Mouse (Mus musculus) WW6 (cell line): ENCODE results near the gene Ccdc73.
"Not testable (repeated sequence)": the region's sequence is repeated elsewhere in the genome, so short reads cannot be mapped to it uniquely, and the experiment has no call there.

ENCODE experiments used
- DNase-seq: peaks from one replicate; pipeline ENCODE4 v3.0.0-alpha.2; 2013; ENCODE audit warnings: low read depth, low spot score

Gene Ccdc73

DNA sequence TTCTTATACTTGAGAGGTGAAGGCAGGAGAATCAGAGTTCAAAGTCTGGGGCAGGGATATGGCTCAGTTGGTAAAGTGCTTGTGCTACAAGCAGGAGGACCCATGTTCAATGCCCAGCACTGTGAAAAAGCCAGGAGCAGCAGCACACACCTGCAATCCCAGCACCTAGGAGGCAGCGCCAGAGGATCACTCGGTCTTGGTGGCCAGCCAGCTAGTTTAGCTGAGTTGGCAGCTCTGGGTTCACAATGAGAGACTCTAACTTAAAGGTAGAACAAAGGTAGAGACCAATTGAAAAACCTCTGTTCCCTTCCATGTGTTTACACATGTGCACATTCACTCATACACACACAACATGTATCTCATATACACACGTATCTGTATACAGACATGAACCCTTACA is 1.5 kb downstream of the Ccdc73 start:
- DNase-seq: no peak

DNA sequence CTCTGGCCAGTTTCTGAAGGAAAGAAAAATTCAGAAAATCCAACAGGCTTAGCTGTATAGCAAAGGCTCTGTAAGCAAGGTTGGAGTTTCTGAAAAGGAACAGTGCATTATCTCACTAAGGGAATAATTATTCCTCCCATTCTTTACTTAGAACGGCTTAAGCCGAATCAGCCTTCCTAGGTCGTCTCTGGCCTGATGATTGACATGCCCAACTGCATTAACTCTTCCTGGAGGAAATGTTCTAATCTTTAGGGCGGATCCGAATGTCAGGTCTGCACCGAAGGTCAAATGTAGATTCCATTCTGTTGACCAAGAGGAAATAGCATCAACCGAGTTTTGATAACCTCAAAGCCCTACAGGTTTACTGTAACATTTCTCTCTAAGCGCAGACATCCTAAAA is 11.2 kb downstream of the Ccdc73 start:
- DNase-seq: no peak

DNA sequence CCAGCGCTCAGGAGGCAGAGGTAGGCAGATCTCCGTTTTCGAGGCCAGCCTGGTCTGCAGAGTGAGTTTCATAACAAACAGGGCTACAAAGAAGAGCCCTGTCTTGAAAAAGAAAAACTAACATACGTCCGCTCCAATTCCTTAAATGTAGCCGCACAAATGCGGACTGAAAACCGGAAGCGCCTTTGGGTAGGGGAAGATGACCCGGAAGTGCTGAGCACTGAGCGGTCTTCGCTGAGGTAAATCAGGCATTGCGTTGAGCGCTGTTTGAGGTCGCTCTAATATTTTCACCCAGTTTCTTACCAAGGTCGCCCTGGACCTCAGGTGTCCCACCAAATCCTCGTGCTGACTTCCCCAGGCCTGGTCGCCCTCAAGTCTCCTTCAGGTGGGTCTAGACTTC is 18.5 kb downstream of the Ccdc73 start:
- no peak for DNase-seq

DNA sequence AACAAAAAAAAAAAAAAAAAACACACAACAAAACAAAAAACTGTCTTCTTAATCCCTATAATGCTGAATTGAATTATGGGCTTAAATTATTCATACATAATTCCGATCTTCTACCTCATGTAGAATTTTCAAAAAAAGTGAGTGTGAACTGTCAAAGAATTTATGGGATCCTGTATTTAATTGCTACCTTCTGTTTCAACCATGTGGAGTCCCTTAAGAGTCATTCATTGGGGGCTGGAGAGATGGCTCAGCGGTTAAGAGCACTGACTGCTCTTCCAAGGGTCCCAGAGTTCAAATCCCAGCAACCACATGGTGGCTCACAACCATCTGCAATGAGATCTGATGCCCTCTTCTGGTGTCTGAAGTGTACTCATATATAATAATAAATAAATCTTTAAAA is 19.7 kb downstream of the Ccdc73 start:
- not testable (repeated sequence) for DNase-seq

DNA sequence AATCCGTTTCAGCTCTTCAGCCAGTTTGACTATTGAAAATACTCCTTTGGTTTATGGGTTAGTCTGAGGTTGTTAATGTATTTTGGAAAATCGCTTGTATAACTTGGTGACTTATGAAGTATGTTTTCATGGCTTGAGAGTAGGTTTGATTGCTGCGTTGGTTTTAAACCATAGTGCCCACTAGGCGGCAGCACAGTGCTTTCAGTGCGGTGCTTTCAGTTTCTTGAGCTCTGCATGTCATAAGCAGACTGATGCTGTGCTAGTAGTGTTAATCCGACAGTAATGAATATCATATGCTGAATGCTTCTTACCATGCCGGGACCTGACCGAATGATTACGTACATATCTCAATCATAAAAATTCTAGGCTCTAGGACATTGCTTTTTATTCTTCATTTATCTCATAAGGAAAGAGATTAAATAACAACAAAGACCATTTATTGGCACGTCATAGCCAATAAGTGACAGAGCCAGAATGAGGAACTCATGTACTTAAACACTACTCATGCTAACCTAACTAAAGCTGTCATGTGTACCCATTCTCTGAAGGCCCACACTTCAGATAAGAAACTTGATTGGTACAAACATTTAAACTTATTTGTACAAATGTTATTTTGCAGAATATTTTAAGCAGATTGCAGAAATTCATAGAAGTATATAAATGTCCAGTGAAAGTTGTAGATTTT is 20.4 kb downstream of the Ccdc73 start:
- no peak for DNase-seq

DNA sequence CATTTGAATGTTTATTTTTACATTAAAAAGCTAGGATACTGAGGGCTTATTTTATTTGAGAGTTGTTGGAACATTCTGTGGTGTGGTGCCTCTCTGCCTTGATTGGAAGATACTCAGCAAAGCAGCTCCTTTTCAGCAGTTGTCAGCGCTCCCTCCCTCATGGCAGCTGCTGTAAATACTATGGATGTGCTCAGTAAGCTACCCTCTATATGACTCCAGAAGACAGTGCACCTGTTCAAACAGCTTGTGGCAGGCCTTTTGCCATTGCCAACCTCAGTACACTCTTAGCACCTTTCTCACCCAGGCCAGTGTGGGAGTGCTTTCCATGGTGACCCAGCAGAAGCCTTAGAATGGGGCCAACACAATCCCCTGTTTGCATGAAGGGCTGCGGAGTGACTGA is 32.4 kb downstream of the Ccdc73 start:
- DNase-seq: no peak

DNA sequence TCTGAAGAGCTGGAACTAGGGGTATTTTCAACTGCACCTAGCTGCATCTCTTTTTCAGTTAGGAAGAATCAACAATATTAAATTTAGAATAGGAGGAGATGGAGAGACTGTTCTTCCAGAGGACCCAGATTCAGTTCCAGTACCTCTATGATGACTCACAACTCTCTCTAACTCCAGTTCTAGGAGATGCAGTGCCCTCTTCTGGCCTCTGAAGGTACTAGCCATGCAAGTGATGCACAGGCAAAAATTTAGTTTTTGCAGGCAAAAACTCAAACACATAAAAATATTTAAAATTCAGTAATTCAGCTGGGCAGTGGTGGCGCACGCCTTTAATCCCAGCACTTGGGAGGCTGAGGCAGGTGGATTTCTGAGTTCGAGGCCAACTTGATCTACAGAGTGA is 48.1 kb downstream of the Ccdc73 start:
- DNase-seq: peak; percentile 7

DNA sequence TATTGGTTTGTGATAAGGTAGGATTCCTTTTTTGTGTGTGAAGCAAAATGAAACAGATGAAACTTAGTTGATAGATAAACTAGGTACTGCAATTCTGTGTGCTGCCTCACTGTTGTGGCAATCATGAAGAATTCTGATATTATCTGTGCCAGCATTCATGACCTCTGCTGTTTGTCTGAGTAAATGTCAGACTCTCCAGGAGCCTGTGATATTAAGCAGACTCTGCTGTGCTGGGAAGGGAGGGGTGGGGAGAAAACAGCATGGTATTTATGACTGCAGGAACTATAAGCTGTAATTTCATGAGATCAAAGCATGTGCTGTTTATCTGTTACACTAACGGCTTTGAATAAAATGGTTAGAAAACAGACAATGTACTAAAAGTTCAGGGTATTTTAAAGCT is 96.9 kb downstream of the Ccdc73 start:
- DNase-seq: no peak

DNA sequence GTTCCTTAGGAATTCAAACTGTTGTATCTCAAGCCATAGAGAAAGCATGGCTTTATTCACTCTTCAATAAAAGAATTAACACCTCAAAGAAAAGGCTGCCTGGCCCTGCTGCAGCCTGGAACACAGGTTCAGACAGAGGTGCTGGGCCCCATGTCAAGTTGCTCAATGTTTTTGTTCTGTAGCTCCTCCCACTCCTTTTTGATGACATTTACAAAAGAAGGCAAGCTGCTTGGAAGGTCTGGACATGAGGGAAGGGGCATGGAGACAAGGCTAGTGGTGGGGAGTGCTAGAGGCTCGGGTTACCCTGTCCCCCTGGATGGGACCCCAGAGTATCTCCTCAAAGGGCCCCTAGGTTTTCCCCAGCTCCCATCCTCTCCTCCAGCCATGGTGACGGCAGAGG is 114.1 kb downstream of the Ccdc73 start:
- DNase-seq: no peak

DNA sequence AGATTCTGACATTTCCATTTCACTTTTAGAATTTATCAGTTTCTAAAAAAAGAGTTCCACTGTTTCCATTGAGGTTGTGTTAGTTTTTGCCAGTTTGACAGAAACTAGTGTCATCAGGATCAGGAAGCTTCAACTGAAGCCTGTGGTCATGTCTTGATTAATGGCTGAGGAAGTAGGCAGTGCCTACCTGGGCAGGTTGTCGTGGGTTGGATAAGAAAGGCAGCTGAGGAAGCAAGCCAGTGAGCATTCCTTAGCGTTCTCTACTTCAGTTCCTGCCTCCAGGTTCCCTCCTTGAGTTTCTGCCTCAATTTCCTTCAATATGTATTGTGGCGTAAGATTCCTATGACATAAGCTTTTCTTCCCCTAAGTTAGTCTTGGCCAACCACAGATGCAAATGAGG is 118.2 kb downstream of the Ccdc73 start:
- DNase-seq: no peak

DNA sequence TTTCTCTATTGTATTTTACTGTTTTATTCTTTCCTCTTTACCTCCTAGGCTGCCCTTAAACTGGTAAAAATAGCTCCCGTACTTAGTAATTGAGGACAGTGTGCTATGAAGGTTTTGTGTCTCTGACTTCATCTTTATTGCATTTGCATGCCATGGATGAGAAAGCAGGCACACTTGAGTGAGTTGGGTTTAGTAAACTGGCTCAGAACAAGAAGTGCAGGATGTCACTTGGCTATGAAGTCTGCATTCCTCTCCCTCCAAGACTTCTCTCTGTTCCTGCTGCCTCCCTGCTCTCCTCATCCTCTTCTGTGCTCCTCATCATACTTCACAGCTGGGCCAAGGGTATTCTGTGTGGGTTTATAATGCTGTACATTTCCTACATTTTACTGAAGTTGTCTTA is 121.4 kb downstream of the Ccdc73 start:
- no peak for DNase-seq

DNA sequence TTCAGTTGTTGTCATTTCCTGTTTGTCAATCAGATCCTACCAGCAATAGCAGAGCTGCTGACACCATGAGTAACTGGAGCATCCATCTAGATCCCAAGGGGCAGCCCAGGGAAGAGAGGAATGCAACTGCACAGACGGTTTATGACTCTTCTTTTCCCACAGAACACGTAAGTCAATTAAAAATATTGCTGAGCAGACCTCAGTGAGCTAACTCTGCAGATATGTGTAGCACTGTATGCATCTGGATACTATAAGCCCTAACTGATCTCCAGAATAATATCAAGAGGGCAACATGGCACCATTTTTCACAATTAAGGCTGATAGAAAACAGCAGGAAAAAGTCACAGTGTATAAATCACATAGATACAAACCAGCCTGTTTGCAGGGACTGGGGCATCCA is 126.8 kb downstream of the Ccdc73 start:
- no peak for DNase-seq

DNA sequence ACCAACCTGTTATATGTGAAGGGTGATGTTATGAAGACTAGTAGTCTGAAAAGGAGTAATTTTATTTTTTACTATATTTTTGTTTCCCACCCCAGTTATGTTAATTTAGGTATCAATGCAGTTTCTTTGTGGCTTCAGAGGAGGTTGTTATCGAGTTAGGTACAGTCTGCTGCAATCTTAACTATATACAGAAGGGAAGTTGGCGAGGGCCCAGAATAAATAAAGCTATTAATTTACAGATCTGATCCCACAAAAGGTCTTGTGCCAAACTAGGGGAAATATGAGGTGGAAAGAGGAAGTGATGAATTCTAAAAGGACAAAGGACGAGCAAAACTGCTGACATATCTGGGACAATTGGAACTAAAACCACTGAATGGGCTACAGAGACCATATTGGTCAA is 128.6 kb downstream of the Ccdc73 start:
- no peak for DNase-seq

DNA sequence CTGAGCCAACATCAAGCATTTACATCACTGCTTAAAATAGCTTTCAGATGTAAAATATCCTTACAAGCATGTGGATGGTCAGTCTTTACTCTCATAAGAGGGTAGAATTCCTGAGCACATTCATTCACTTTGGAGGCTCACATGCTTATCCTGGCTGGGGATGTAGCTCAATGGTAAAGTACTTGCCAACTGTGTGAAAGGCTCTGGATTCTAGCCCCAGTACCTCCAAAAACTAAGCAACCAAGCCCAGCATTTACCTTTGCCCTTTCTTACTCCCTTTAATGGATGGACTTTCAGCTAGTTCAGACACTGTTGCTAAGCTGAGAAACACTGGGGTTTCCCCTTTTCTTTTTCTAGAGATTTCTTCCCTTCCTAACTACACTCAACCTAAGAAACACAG is 139.6 kb downstream of the Ccdc73 start:
- no peak for DNase-seq

DNA sequence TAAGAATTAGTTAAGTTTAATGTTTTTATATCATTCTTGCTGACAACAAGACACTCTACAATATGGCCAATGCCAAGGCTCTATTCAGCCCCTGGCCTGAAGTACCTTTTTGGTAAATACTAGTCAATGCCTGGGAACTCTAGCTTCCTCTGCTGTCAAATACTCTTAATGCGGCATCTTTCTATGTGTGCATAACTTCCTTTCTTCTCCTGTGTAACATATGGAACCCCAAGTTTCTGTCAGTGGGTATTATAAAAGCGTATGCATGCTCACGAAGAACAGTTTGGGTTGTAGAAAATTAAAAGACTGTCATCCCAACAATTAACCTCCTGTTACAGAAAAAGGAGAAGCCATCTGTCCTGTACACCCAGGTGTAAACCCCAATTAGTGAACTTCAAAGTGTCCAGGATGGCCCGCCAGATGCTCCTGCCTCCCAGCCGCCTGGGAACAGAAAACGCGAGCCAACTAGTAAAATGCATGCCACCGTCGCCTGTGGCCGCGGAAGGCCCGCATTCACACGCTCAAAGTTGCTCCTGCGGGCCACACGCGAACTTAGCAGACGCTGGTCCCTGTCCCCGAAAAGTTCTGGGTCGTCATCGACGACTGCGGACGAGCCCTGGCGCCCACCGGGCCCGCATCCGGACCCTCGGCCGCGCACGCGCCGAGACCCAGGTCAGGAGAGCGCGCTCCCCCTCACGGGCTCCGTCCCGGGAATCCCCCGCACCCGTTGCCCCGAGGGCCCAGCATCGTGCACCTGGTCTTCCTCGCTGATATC is 148.8 kb downstream of the Ccdc73 start:
- no peak for DNase-seq

DNA sequence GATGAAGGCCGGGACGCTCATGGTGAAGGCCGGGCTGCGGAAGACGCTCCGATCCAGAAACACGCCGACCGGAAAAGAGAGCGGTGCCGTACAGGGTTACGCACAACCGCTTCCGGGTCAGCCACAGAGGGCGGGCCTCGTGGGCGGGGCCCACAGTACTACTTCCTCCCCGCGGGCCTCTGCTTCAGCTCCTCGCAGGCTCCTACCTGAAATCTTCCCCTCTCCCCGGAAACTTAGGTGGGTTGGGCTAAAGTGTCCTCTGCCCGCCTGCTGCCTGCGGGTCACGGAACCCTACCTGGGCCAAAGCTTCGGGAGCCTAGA is 149.3 kb downstream of the Ccdc73 start, which contains the start of gene Eif3m:
Gene Eif3m, minus strand, starts transcription at position 114 of the 321 bp plus-strand sequence.
- peak; percentile 88 for DNase-seq

DNA sequence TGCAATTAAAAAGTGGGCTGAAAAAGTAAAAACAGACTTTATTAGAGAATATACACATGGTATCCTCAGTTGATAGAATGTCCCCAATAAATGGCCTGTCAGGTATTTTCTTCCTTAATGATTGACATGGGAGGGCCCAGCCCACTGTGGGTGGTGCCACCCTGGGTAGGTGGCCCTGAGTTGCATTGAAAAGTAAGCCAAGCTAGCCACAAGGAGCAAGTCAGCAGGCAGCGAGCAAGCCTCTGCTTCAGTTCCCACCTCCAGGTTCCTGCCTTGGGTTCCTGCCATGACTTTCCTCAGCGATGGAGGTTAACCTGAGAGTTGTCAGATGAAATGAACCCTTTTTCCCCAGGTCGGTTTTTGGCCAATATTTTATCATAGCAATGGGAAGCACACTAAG is 150.2 kb downstream of the Ccdc73 start:
- DNase-seq: no peak

DNA sequence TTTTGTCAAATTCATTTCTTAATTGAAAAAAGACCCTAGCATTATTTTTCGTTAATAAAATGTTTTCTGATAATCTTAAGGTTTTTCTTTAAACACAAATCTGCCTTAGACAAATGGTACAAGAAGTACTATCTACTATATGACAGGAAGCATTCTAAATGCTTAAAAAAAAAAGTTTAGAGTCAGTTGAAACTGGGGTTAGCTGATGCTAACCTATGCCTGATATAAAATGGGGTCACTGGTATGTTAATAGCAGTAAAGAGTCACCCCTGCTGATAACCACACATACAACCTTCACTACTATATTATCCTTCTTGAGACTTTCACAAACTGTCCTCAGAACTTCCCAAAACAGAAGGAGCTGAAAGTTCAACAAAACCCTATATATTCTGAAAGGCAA is 151.9 kb downstream of the Ccdc73 start:
- no peak for DNase-seq

DNA sequence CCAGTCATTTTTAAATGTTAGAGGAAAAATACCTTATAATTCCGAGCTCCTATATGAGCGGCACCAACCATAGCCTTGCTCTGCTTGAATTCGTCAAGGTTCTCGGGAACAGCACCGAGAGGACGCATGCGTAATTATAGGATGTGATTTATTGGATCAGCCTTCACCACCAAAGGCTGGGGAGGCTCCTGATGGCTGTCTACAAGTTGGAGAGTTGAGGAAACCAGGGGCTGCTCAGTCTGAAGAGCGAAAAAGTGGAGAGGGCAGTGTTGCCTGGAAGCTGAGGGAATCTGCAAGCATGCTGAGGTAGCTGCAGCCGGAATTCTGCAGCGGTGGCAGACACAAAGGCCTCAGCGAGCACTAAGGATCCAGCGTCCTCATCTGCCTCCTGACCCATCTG is 153.7 kb downstream of the Ccdc73 start:
- no peak for DNase-seq

DNA sequence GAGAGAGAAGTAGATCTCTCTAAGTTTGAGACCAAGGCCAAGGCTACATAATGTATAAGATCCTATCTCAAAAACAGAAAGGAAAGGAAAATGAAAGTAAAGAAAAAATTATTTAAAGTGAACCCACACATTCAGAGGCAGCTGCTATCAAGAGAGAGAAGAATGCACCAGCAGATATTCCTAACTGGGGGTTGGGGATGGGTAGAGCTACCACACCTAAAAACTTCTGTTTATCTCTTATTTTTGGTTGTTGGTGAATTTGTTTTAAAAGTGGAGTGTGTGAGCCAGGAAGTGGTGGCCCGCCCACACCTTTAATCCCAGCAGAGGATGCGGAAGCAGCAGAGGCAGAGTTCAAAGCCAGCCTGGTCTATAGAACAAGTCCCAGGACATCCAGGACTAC is 154.2 kb downstream of the Ccdc73 start:
- no peak for DNase-seq

DNA sequence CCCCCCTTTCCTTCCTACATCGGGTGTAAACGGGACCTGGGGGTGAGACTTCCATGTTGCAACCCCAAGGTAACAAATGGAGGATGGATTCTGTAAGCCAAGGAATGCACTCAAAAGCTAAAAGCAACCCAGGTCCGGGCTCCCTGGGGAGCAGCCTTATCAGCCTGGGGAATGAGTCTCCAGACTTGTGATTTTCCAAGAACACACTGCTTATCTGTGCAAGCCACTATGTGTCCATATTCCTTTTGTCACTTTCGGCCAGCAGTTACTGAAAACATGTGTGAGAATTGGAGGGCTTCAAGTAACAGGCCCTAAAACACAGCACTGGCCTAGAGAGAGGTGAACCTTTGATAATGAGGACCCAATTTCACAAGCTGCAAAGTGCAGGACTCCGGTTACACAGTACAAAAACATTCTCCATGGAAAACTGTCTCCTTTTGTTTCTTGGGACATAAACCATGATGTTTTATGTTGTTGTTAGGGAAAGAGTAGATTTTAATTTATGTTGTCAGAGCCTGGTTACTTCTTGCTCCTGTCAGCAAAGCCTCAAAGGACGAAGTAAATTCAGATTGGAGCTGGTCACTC is 155.5 kb downstream of the Ccdc73 start:
- DNase-seq: no peak

DNA sequence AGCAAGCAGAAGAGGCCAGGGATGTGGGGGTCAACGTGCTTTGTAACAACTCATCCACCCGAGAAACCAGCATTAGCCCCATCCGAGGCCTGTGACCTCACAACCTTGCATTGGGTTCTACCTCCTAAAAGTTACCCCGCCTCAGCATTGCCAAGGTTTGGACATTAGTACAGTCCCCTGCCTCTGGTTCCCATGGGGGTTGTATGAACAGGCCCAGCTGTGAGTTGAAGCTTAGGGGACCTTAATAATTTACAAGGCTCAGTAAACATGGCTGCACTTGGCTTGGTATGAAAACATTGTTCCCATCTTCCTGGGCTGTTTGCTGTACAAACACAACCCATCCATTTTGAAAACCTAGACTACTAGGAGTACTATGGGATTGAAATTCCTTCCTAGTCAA is 156.2 kb downstream of the Ccdc73 start:
- no peak for DNase-seq

DNA sequence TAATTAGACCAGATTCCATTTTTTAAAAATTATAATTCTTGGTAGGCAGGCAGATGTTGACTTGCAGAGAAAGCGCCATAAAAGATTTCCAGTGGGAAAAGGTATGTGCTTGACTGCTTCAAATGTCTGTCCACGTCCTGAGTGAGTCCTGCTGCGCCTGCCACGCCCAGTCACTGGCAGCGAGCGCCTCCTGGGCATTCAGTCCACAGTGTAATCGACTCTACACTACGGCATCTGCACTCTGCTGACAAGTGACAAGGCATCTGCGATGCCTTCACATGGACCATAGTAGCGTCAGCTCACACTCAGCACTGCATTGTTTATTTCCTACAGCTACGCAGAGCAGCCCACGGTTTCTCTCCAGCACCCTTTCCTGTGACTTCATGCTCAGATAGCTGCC is 158.0 kb downstream of the Ccdc73 start:
- not testable (repeated sequence) for DNase-seq
